Mouse (Mus musculus) liver, embryonic 11.5 days (tissue): ENCODE measurements around the gene Kdelr3. TPM values are rescaled to one million over a fixed set of nuclear protein-coding genes. Genes with fewer than 3 reads are reported as not detected.

Experiments
- ATAC-seq: fragments of 200-750 bp; cut with Nextera tagmentation; replicated peaks from 2 replicates; pipeline ENCODE4 v1.8.0; 2017; ENCODE audit warnings: moderate number of reproducible peaks, mild to moderate bottlenecking, moderate TSS enrichment, moderate library complexity; ENCODE audit not compliant: low FRiP score
- DNase-seq: peaks from one replicate; pipeline ENCODE4 v3.0.0-alpha.2; 2017; ENCODE audit warnings: low spot score
- H3K27ac ChIP-seq: fragments of 300-500 bp; sonication (generic); 2 replicates; pipeline ENCODE4 v1.5.1; 2014; ENCODE audit warnings: mild to moderate bottlenecking, low read depth, low read length, control low read depth
- H3K27me3 ChIP-seq: fragments of 300-500 bp; sonication (generic); replicated peaks from 2 replicates; pipeline ENCODE4 v1.6.1; 2014; ENCODE audit warnings: low read length, mixed read lengths; ENCODE audit not compliant: control insufficient read depth, insufficient read depth
- H3K36me3 ChIP-seq: fragments of 300-500 bp; sonication (generic); 2 replicates; pipeline ENCODE4 v1.6.1; 2014; ENCODE audit warnings: mild to moderate bottlenecking, low read length, moderate library complexity, mixed read lengths; ENCODE audit not compliant: control insufficient read depth, insufficient read depth
- H3K4me1 ChIP-seq: fragments of 300-500 bp; sonication (generic); replicated peaks from 2 replicates; pipeline ENCODE4 v1.6.1; 2014; ENCODE audit warnings: low read length, mixed read lengths; ENCODE audit not compliant: control insufficient read depth, insufficient read depth
- H3K4me2 ChIP-seq: fragments of 300-500 bp; sonication (generic); 2 replicates; pipeline ENCODE4 v1.6.1; 2014; ENCODE audit warnings: mild to moderate bottlenecking, control low read depth, moderate library complexity
- H3K4me3 ChIP-seq: fragments of 300-500 bp; sonication (generic); 2 replicates; pipeline ENCODE4 v1.5.1; 2014; ENCODE audit warnings: low read depth, low read length, control low read depth
- H3K9ac ChIP-seq: fragments of 300-500 bp; sonication (generic); 2 replicates; pipeline ENCODE4 v1.6.1; 2014; ENCODE audit warnings: low read depth, low read length, control low read depth
- H3K9me3 ChIP-seq: fragments of 300-500 bp; sonication (generic); 2 replicates; pipeline ENCODE4 v1.6.1; 2016; ENCODE audit warnings: low read length, inconsistent platforms, mixed read lengths; ENCODE audit not compliant: control insufficient read depth
- WGBS: fragments of 180-500 bp; shearing (Covaris S2); extraction: QIAGEN DNeasy Blood & Tissue Kit; methylation state at CpG from one replicate; pipeline ENCODE4 v1.1.7; 2014; 5-methylcytosine and 5-hydroxymethylcytosine counted together
- polyA plus RNA-seq: library from polyadenylated mRNA; unstranded; fragments of >200 nt; fragmentation: Nextera tagmentation; extraction: Ambion mirVana; gene quantifications from 2 replicates; pipeline ENCODE4 v1.2.1, GENCODE M21; 2014

Kdelr3 gene
- polyA plus RNA-seq, 1 experiment from 2014 or later = 10.8 TPM

GRCm38 (mm10) chr15:79545496-79545895 is 29.3 kb downstream of the Kdelr3 start:
- WGBS = 5% methylated on average over 3 of the region's 3 CpGs
- Histone ChIP-seq H3K9ac (peak overlapping the region; percentile 99), H3K36me3 (peaks cover 23% of the 10 kb centered on the region), H3K4me1 (peaks cover 17% of the 10 kb centered on the region), H3K4me3 (peak overlapping the region; percentile 93), H3K27ac (peak overlapping the region; percentile 96), H3K27me3 (0 out of 2 replicates have a peak, but pooled peaks cover 3% of the 10 kb centered on the region), H3K4me2 (peak overlapping the region; percentile 94), H3K9me3 (no peaks in the 10 kb centered on the region)
- DNase-seq (no peak), ATAC-seq (no peak)

DNA sequence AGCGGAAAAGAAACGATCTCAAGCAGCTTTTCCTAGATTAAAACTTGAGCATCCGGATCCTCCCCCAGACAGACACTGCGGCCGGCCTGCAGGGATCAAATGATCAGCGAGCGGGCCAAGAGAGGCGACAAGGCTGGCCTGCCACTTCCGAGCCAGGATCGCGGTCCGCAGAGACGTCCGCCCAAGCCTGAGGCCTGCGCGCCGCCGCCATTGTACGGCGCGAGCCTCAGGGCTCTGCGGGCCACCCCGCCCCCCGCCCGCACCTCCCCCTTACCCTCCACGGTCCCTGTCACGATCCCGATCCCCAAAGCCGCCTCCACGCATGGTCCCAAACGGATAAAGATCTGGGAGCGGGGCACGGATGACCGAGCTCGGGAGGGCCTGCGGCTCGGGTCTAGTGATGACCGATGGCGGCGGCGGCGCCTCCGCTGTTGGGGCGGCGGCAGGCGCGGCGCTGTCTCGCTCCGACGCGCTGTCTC is 29.7 kb downstream of the Kdelr3 start:
- H3K27ac ChIP-seq = peak overlapping the region; percentile 96
- H3K4me2 ChIP-seq = peak overlapping the region; percentile 94
- peak overlapping the region; percentile 99 for H3K9ac ChIP-seq
- H3K4me3 ChIP-seq = peak overlapping the region; percentile 93
- H3K9me3 ChIP-seq = no peaks in the 10 kb centered on the region
- H3K4me1 ChIP-seq = peaks cover 17% of the 10 kb centered on the region
- DNase-seq (no peak), ATAC-seq (peak; percentile 66)
- peaks cover 18% of the 10 kb centered on the region for H3K36me3 ChIP-seq
- H3K27me3 ChIP-seq = peaks cover 5% of the 10 kb centered on the region; the same call in 1 of the 2 replicates
- under 1% methylated on average over 52 of the region's 52 CpGs for WGBS

- Histone ChIP-seq H3K4me2 (peak within 1 kb of the TSS; percentile 94), H3K36me3 (peaks cover 14% of the 10 kb centered on the region), H3K9ac (peak within 1 kb of the TSS; percentile 99), H3K4me3 (peak within 1 kb of the TSS; percentile 93), H3K27me3 (peaks cover 8% of the 10 kb centered on the region; the same call in 1 of the 2 replicates), H3K9me3 (no peaks in the 10 kb centered on the region), H3K4me1 (peaks cover 17% of the 10 kb centered on the region), H3K27ac (peak within 1 kb of the TSS; percentile 96)
- WGBS = 2% methylated on average over 84 of the region's 84 CpGs
- peak; percentile 96 for ATAC-seq
- peak; percentile 98 for DNase-seq
Measured at GRCm38 (mm10) chr15:79546410-79547288, 30.4 kb downstream of the Kdelr3 start, which contains the start of gene Ddx17. Gene Ddx17 (minus strand): TSS chr15:79546741.

DNA sequence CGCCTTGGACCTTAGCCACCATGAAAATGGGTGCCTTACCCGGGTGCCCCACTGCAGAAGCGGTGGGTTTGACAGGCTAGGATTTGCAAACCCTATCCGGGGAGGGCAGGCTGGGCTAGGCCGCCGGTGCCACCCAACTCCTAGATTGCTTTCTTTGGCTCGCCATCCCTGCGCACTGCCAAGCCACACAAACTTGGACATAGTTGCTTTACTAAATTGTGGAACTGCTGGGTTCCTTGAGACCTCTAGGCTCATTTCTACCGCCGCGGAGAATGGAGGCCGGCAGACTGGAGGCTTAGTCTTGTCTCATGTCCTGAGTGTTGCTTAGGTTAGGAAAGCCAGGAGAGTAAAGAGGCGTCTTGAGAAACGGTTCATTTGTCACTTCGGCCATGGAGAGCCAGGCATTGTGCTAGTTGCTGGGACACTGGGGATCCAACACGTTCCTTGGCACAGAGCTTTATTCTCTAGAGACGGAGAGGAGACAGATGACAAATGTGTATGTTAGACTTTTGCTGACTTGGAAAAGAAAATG is 31.1 kb downstream of the Kdelr3 start:
- H3K9me3 ChIP-seq = no peaks in the 10 kb centered on the region
- peak overlapping the region; percentile 96 for H3K27ac ChIP-seq
- H3K9ac ChIP-seq = peak overlapping the region; percentile 99
- peak overlapping the region; percentile 94 for H3K4me2 ChIP-seq
- peak overlapping the region; percentile 93 for H3K4me3 ChIP-seq
- 80% methylated on average over 17 of the region's 17 CpGs for WGBS
- peaks cover 8% of the 10 kb centered on the region; the same call in 1 of the 2 replicates for H3K27me3 ChIP-seq
- ATAC-seq (0 out of 2 replicates have a peak, but pooled peaks have one; percentile 5), DNase-seq (no peak)
- H3K36me3 ChIP-seq = peaks cover 10% of the 10 kb centered on the region
- peaks cover 17% of the 10 kb centered on the region for H3K4me1 ChIP-seq

GRCm38 (mm10) chr15:79548226-79548625 is 32.0 kb downstream of the Kdelr3 start:
- Histone ChIP-seq H3K27ac (no peak overlapping the region), H3K9me3 (no peaks in the 10 kb centered on the region), H3K4me1 (peaks cover 17% of the 10 kb centered on the region), H3K36me3 (peaks cover 2% of the 10 kb centered on the region; the same call in 1 of the 2 replicates), H3K4me3 (no peak overlapping the region), H3K27me3 (peaks cover 8% of the 10 kb centered on the region; the same call in 1 of the 2 replicates), H3K4me2 (no peak overlapping the region), H3K9ac (no peak overlapping the region)
- DNase-seq (no peak), ATAC-seq (no peak)
- WGBS = 91% methylated on average over 2 of the region's 2 CpGs

GRCm38 (mm10) chr15:79552566-79552965 is 36.4 kb downstream of the Kdelr3 start:
- Histone ChIP-seq H3K36me3 (no peaks in the 10 kb centered on the region), H3K9ac (no peak overlapping the region), H3K27me3 (peaks cover 8% of the 10 kb centered on the region; the same call in 1 of the 2 replicates), H3K27ac (no peak overlapping the region), H3K4me2 (no peak overlapping the region), H3K4me1 (no peaks in the 10 kb centered on the region), H3K9me3 (no peaks in the 10 kb centered on the region), H3K4me3 (no peak overlapping the region)
- WGBS = 72% methylated on average over 5 of the region's 5 CpGs
- no peak for ATAC-seq
- no peak for DNase-seq

DNA sequence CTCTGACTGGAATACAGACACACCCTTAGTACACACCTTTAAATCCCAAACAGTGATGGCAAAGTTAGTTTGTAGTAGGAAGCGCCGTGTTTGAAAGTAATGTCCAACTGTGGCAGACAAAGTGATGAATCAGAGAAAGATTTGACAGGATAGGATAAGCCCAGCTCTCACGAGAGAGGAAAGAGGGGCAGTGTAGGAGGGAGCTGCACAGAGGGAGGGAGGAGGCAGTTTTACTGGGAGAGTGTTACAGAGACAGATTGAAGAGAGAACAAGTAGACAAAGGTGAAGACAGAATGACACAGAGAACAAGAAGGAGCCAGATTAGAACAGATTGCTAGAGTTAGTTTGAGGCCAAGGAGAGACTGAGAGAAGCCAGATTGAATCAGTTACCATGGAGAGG is 43.4 kb downstream of the Kdelr3 start:
- Histone ChIP-seq H3K27me3 (no peaks in the 10 kb centered on the region), H3K9me3 (no peaks in the 10 kb centered on the region), H3K4me3 (no peak overlapping the region), H3K36me3 (no peaks in the 10 kb centered on the region), H3K27ac (no peak overlapping the region), H3K4me1 (no peaks in the 10 kb centered on the region), H3K9ac (no peak overlapping the region), H3K4me2 (no peak overlapping the region)
- ATAC-seq = no peak
- no peak for DNase-seq
- WGBS = 63% methylated on average over 3 of the region's 3 CpGs

- H3K4me3 ChIP-seq = no peak overlapping the region
- H3K4me1 ChIP-seq = no peaks in the 10 kb centered on the region
- H3K27me3 ChIP-seq = no peaks in the 10 kb centered on the region
- DNase-seq (no peak), ATAC-seq (no peak)
- no peak overlapping the region for H3K27ac ChIP-seq
- no peaks in the 10 kb centered on the region for H3K9me3 ChIP-seq
- H3K4me2 ChIP-seq = no peak overlapping the region
- H3K36me3 ChIP-seq = no peaks in the 10 kb centered on the region
- H3K9ac ChIP-seq = no peak overlapping the region
- 80% methylated on average over 9 of the region's 9 CpGs for WGBS
Measured at GRCm38 (mm10) chr15:79562417-79562816, 46.2 kb downstream of the Kdelr3 start.
